ENCODE assay signal across 11 mouse cellular contexts in genomic region chr5:140639871-140640270, GRCm38 (mm10). TPM values are rescaled to one million over a fixed set of nuclear protein-coding genes. Genes with fewer than 3 reads are reported as not detected.
DNase-seq lines count a peak whose midpoint lies in the region; ATAC-seq lines count a peak whose summit lies in the region.
"Had no signal": no experiment of that assay in that cellular context is flagged by ENCODE, and none has a peak within 500 bp of the region (broad histone marks: within the 10 kb centered on the region; RNA-seq: fewer than 3 reads in every experiment).

No protein-coding gene starts in this region.

- H3K4me2 ChIP-seq in intestine, embryonic 14.5 days (ENCODE audit: low read length) = no peak overlapping the region
- H3K4me2 ChIP-seq in intestine, embryonic 15.5 days (replicated peaks) = no peak overlapping the region
- H3K4me2 ChIP-seq: limb, embryonic 12.5 days had no signal

- peaks cover 22% of the 10 kb centered on the region for H3K4me1 ChIP-seq in intestine, embryonic 14.5 days (replicated peaks; ENCODE audit: control insufficient read depth, insufficient read depth, low read length)
- peaks cover 30% of the 10 kb centered on the region for H3K4me1 ChIP-seq in intestine, embryonic 15.5 days (replicated peaks)

- 0 out of 2 replicates have a peak overlapping the region, but pooled peaks have one; percentile 6 for H3K27ac ChIP-seq in intestine, embryonic 14.5 days (ENCODE audit: low read depth)
- no peak overlapping the region for H3K27ac ChIP-seq in intestine, embryonic 15.5 days
- H3K27ac ChIP-seq: kidney, postnatal 0 days; limb, embryonic 12.5 days had no signal

- H3K9ac ChIP-seq in intestine, embryonic 14.5 days (ENCODE audit: low read length) = no peak overlapping the region
- no peak overlapping the region for H3K9ac ChIP-seq in intestine, embryonic 15.5 days
- H3K9ac ChIP-seq: limb, embryonic 12.5 days had no signal

- H3K27me3 ChIP-seq in intestine, embryonic 14.5 days (replicated peaks; ENCODE audit: control insufficient read depth, insufficient read depth, low read length) = no peaks in the 10 kb centered on the region
- H3K27me3 ChIP-seq in intestine, embryonic 15.5 days (replicated peaks) = no peaks in the 10 kb centered on the region
- H3K27me3 ChIP-seq: limb, embryonic 12.5 days had no signal

- ATAC-seq in intestine, embryonic 14.5 days (replicated peaks; ENCODE audit: low FRiP score, low TSS enrichment, low read depth) = no peak
- ATAC-seq in intestine, embryonic 15.5 days = no peak

- no peak for DNase-seq in intestine, embryonic 14.5 days (ENCODE audit: low spot score)
- DNase-seq in 3T3-L1 (ENCODE audit: low read depth, low spot score) = peak; percentile 73
- DNase-seq in Muller cell, postnatal 12 days (ENCODE audit: inconsistent ontology term) = peak; percentile 85
- DNase-seq in gastrocnemius, postnatal 4 days (ENCODE audit: low spot score in 2 of 2) = peak; percentile 57 to 72
- DNase-seq in left cerebral cortex, postnatal 36 days (ENCODE audit: low spot score in 2 of 2) = no peak
- no peak for DNase-seq in spleen, postnatal 10 days (ENCODE audit: low spot score in 2 of 2)
- DNase-seq: adrenal gland, postnatal 14 days; embryo, embryonic 11 days had no signal

- no peak overlapping the region for H3K4me3 ChIP-seq in intestine, embryonic 14.5 days (ENCODE audit: low read depth, low read length)
- H3K4me3 ChIP-seq in intestine, embryonic 15.5 days (replicated peaks) = no peak overlapping the region
- H3K4me3 ChIP-seq: limb, embryonic 12.5 days had no signal

- 84% methylated on average over 14 of the region's 14 CpGs for WGBS in intestine, embryonic 14.5 days
- 79% methylated on average over 14 of the region's 14 CpGs for WGBS in intestine, embryonic 15.5 days

- intact Hi-C loops in left cerebral cortex, postnatal 36 days (cut with DNase I) = loop anchor here (5.0 kb wide), 1 partner anchor 42 kb away; no protein-coding TSS in a partner anchor

- H3K36me3 ChIP-seq in intestine, embryonic 14.5 days (ENCODE audit: control insufficient read depth, insufficient read depth, low read length) = peaks cover 58% of the 10 kb centered on the region
- H3K36me3 ChIP-seq in intestine, embryonic 15.5 days = peaks cover 24% of the 10 kb centered on the region

- no peaks in the 10 kb centered on the region for H3K9me3 ChIP-seq in intestine, embryonic 14.5 days (ENCODE audit: control insufficient read depth, low read length)
- H3K9me3 ChIP-seq in intestine, embryonic 15.5 days = no peaks in the 10 kb centered on the region
- H3K9me3 ChIP-seq: limb, embryonic 12.5 days had no signal

RNA-seq across cellular contexts. Expression of gene Ttyh3, which starts 9.0 kb away (rescaled TPM):
- polyA plus RNA-seq in intestine, embryonic 14.5 days (2014; fragmentation: Nextera tagmentation; extraction: Ambion mirVana) = 39.5 and 44.8 TPM in 2 replicates
- polyA plus RNA-seq in intestine, embryonic 15.5 days (2015; fragmentation: Nextera tagmentation; extraction: Ambion mirVana) = 34.5 and 34.7 TPM in 2 replicates
- total RNA-seq in gastrocnemius, postnatal 4 days (2021) = 10 to 100 TPM; 66.9 to 68.8 TPM
- 100 to 1,000 TPM; 257 to 267 TPM for total RNA-seq in left cerebral cortex, postnatal 36 days (2021)

RNA-seq across cellular contexts. Expression of gene Lfng, which starts 32.8 kb away (rescaled TPM):
- 12.6 and 15.4 TPM in 2 replicates for polyA plus RNA-seq in intestine, embryonic 14.5 days (2014; fragmentation: Nextera tagmentation; extraction: Ambion mirVana)
- polyA plus RNA-seq in intestine, embryonic 15.5 days (2015; fragmentation: Nextera tagmentation; extraction: Ambion mirVana) = 14.8 and 16.0 TPM in 2 replicates
- total RNA-seq in gastrocnemius, postnatal 4 days (2021) = 10 to 100 TPM; 11.4 to 13.8 TPM
- 10 to 100 TPM; 22.6 to 23.6 TPM for total RNA-seq in left cerebral cortex, postnatal 36 days (2021)

Comparison
In these comparisons a context has a peak if more than half of its experiments do, and no peak if none do; other contexts are left out.
1. DNase-seq: peak in 3T3-L1 (single experiment), Muller cell, postnatal 12 days (single experiment) and gastrocnemius, postnatal 4 days (2 of 2); none in intestine, embryonic 14.5 days (single experiment), left cerebral cortex, postnatal 36 days (0 of 2) and spleen, postnatal 10 days (0 of 2).